Mouse (Mus musculus) olfactory bulb, adult 2 months (tissue): ENCODE data around the gene Icam2.
"Not testable (repeated sequence)": the region's sequence is repeated elsewhere in the genome, so short reads cannot be mapped to it uniquely, and the experiment has no call there.

Experiments
- CTCF ChIP-seq: fragments of 200-500 bp; IDR thresholded peaks from 2 replicates; pipeline ENCODE4 v1.5.1; 2012; ENCODE audit warnings: low read depth, mild to moderate bottlenecking, low read length, moderate library complexity; ENCODE audit not compliant: insufficient read depth
- POLR2A ChIP-seq: fragments of 200-500 bp; IDR thresholded peaks from 2 replicates; pipeline ENCODE4 v1.6.1; 2012; ENCODE audit warnings: mild to moderate bottlenecking, low read depth, low read length, moderate library complexity; ENCODE audit not compliant: insufficient read depth

DNA sequence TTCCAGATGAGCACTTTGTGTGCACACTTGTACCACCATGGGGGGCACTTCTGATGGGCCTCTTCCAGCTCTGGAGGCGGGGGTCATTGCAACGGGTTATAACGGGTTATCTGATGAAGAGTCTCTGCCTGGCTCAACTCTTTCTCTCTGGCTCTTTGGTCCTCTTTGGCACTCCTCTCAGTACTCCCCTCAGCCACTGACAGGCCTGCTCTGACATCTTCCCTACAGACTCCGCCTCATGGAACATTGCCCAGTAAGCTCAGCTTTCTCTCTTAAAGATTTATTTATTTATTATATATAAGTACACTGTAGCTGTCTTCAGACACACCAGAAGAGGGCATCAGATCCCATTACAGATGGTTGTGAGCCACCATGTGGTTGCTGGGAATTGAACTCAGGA, 48.6 kb downstream of the Icam2 start:
- not testable (repeated sequence) for TF ChIP-seq POLR2A, CTCF
